Mouse (Mus musculus) cerebellum, postnatal 14 days (tissue): ENCODE measurements around the gene Bmt2.

Experiments
- DNase-seq, 2 experiments: peaks; one replicate each; pipeline ENCODE4 v3.0.0; 2021; ENCODE audit warnings: mixed read lengths in 2 of 2

Gene Bmt2

DNA sequence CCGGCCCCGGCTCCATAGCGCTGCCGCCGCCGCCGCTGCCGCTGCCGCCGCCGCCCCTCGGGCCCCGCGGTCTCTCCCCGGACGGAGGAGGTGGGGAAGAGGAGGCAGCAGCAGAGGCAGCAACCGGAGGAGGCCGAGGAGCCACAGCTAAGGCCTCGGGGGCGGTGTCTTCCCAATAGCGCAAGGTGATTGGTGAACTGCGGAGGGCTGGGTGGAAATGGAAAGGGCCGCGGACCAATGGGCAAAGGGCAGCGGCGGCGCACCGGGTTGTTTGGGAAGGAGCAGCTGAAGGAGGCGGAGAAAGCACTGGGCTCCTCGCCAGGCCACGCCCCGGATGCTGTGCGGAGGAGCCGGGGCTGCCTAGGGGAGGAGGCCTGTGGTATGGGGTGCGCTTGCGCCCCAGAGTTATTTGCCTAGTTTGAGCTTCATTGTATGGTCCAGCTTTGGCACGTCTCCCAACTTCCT is at the start of gene Bmt2:
Gene Bmt2 (minus strand): TSS at position 149 of the 465 bp plus-strand sequence.
- DNase-seq = peak; percentile 99 to 100

DNA sequence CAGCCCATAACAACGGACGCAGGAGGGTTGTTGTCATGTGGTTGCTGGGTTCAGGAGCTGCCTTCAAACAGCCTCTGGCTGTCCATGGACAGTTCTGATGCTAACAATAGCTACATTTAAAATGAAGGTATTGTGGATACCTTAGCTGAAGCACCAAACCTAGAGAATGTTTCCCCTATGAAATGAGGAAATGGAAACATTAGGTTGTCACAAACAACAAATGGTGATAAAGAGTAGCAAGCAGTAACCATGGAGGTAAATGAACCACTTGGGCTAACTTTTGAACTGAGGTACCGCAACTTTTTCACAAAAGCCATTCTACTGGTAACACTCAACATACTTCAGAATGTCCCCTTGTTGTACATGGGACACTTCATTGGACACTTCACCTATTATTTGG is 44.4 kb upstream of the Bmt2 start:
- DNase-seq = no peak

GRCm38 (mm10) chr6:13714867-13715266 is 37.1 kb upstream of the Bmt2 start:
- no peak for DNase-seq

DNA sequence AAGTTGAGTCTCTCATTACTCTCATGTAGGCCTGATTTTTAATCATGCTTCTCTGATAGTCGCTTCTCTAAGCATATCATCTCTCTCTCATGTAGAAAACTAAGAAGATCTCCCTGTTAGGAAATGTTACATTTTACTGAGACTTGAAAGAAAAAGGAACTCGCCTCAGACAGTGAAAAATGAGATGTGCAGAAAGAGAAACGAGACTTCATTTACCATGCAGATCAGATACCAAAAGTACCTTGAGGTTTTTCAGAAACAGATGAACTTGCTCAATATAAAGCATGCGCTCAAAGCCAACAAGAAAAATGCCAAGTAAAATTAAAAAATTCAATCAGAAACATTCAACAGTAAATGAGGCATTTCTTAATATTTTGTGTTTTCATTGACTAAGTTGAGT is 19.1 kb upstream of the Bmt2 start:
- no peak for DNase-seq

- DNase-seq = no peak
Observed at GRCm38 (mm10) chr6:13695103-13695845, 17.5 kb upstream of the Bmt2 start.

GRCm38 (mm10) chr6:13691657-13692294 is 14.0 kb upstream of the Bmt2 start:
- DNase-seq = no peak

GRCm38 (mm10) chr6:13690398-13690797 is 12.6 kb upstream of the Bmt2 start:
- no peak for DNase-seq

DNA sequence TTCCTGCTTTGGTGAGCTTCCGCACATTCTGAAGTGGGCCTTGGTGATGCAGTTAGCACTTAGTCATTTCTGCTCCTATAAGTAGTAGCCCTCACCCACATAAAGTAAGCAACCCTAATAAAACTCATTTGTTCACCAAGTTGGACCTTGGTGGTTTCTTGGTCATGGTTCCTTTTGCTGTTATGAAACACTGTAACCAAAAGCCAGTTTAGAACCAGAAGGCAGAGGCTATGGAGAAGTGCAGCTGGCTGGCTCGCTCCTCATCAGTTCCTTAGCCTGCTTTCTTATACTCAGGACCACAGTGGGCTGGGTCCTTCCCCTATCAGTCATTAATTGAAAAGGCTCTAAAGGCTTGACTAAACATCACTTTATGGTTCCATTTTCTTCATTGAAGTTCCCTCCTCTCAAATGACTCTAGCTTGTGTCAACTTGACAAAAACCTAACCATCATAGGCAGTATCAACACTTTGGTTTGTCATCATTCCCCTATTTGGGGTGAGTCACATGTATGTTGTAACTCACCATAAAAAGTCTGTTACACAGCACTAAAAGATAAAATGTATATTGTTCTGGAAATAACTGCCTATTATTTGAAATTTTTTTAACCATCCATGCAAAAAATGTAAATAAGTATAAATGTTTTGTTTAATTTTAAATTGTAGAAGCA is 6.3 kb upstream of the Bmt2 start:
- no peak for DNase-seq

GRCm38 (mm10) chr6:13678349-13678748 is 583 bp upstream of the Bmt2 start:
- no peak for DNase-seq

- DNase-seq = peak; percentile 74 to 77
Observed at GRCm38 (mm10) chr6:13677141-13677761, 515 bp downstream of the Bmt2 start.

GRCm38 (mm10) chr6:13676196-13676595 is 1.6 kb downstream of the Bmt2 start:
- DNase-seq = no peak

GRCm38 (mm10) chr6:13674600-13675305 is 3.0 kb downstream of the Bmt2 start:
- DNase-seq = no peak

DNA sequence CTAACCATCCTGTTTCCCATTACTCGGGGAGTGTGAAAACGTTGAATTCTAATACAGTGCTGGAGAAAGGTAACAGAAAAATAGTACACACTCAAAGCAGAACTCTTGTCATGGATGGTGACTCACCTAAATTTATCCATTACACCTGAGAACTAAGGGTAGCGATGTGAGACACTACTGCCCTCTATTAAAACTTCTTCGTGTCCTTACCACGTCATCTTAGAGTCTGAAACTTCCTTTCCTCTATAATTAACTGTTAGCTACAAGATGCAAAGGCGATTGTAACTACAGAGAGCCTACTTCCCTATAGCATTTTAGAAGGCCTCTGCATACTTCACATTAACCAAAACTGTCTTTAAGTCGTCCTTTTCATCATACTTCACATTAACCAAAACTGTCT is 12.1 kb downstream of the Bmt2 start:
- no peak for DNase-seq

GRCm38 (mm10) chr6:13658016-13658415 is 19.8 kb downstream of the Bmt2 start:
- no peak for DNase-seq

- DNase-seq = no peak
Observed at GRCm38 (mm10) chr6:13654081-13654480, 23.7 kb downstream of the Bmt2 start.

GRCm38 (mm10) chr6:13652284-13652683 is 25.5 kb downstream of the Bmt2 start:
- DNase-seq = no peak

DNA sequence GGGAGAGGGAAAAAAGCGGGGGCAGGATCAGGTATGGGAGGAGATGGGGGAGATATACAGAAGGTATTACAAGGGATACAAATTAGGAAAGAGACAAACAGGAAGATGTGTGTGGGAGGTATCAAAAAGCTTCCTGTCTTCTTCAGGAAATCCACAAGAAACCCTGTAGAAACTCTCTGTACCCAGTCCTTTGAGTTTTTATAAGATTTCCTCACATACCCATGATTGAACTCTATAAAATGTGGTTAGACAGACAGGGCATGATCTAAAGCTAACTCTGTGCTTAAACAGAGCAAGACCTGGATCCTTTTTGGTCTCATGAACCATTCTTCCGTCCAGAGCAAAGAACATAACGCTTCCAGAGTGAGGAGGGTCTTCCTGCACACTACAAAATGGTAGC is 26.9 kb downstream of the Bmt2 start:
- no peak for DNase-seq

DNA sequence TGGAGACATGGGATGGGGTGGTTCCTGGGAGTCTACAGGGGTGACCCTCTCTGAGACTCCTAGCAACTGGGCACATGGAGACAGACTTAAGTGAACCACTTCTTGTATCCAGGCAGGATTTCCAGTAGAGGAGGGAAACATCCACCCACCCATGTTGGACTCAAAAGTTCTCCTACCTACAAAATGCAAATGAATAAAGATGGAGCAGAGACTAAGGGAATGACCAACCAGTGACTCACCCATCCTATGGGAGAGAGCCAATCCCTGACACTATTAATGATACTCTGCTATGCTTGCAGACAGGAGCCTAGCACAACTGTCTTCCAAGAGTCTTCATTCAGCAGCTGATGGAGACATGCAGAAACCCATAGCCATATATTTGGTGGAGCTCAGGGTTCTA is 29.5 kb downstream of the Bmt2 start:
- DNase-seq = no peak

- peak; percentile 18 to 38 for DNase-seq
Observed at GRCm38 (mm10) chr6:13636582-13636989, 41.2 kb downstream of the Bmt2 start.

DNA sequence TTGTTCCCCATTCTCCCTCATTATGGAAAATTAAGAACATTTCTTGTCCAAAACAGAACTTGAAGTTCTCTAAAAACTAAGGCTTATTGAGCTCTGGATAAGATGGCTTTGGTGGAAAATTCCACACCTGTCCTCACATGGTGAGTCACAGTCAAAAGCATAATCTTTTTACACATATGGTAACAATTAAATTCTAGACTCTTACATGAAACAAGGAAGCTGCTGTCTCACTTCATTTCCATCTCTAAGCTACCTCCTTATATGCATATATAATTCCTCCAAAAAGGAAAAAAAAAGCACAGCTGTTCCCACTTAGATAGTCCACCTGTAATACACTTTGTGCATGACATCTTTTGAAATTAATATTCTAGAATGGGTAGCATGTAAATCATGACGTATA is 45.2 kb downstream of the Bmt2 start:
- DNase-seq = no peak

DNA sequence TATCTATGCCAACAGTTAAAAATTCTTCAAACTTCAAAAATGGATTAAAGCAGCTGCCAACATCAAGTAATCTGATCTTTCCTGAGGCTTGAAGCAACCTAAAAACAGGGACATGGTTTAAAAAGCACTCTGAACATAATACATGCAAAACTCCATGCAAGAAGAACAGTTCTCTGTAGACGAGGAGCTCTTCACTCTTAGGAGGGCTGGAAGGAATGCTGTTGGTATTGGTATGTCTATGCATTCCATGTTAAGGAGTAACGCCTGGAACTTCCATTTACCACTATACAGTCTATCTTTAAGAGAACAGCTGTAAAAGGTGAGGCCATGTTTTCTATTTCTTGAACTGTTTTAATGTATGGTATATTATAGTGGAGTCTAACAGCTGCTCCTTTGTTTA is 47.2 kb downstream of the Bmt2 start:
- DNase-seq = no peak

DNA sequence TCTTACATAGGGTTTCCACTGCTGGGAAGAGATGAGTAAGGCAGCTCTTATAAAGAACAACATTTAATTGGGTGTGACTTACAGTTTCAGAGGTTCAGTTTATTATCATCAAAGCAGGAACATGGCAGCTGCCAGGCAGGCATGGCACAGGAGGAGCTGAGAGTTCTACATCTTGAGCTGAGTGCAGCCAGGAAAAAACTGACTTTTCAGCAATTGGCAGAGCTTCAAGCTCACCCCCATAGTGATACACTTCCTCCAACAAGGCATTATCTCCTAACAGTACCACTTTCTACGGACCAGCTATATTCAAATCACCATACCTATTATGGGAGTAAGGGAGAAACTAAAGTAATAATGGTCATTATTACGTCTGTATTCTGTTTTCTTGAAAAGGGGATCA is 58.1 kb downstream of the Bmt2 start:
- DNase-seq = no peak

DNA sequence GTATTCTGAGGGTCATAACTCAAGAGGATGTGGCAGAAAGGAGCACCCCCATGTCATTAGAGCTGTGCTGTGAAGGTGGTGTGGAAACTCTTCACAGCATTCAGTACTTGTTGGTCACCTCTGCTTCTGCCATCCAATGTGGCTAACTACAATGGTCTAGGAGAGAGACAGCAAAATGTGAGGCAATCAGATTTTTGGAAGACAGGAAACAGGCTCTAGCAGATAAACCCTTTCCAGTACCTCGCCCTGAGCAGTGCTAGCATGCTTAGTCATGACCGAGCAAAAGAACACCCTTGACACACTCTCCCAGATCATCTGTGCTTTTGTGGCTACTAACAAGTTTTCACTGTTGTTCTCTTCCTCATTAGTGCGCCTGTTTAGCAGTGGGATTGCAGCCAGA is 60.7 kb downstream of the Bmt2 start:
- DNase-seq = no peak
